16 mouse cellular contexts compared by ENCODE assay signal in genomic region chr10:95695603-95696252, GRCm38 (mm10). TPM values are rescaled to one million over a fixed set of nuclear protein-coding genes. Genes with fewer than 3 reads are reported as not detected.
A peak's percentile ranks its signal among the peaks of the same experiment; 100 is the strongest.
DNase-seq lines count a peak whose midpoint lies in the region; ATAC-seq lines count a peak whose summit lies in the region.
"Had no signal": no experiment of that assay in that cellular context is flagged by ENCODE, and none has a peak within 500 bp of the region (broad histone marks: within the 10 kb centered on the region; RNA-seq: fewer than 3 reads in every experiment).

No protein-coding gene starts in this region.

- WGBS in heart, embryonic 15.5 days, result 76% methylated on average over 18 of the region's 18 CpGs
- 89% methylated on average over 18 of the region's 18 CpGs for WGBS in limb, embryonic 15.5 days
- 78% methylated on average over 18 of the region's 18 CpGs for WGBS in hindbrain, embryonic 12.5 days

- peaks cover 6% of the 10 kb centered on the region; the same call in 1 of the 2 replicates for H3K4me1 ChIP-seq in heart, embryonic 15.5 days (replicated peaks)
- peaks cover 63% of the 10 kb centered on the region for H3K4me1 ChIP-seq in megakaryocyte, embryonic 14.5 days
- H3K4me1 ChIP-seq in limb, embryonic 15.5 days, result peaks cover 5% of the 10 kb centered on the region; the same call in 1 of the 2 replicates
- H3K4me1 ChIP-seq in hindbrain, embryonic 12.5 days, result peaks cover 7% of the 10 kb centered on the region; the same call in 1 of the 2 replicates

- peak overlapping the region; percentile 16 for H3K27ac ChIP-seq in heart, embryonic 15.5 days
- H3K27ac ChIP-seq in limb, embryonic 15.5 days, result peak overlapping the region; percentile 8; the same call in 1 of the 2 replicates
- no peak overlapping the region for H3K27ac ChIP-seq in hindbrain, embryonic 12.5 days
- H3K27ac ChIP-seq: liver, embryonic 14.5 days; midbrain, embryonic 13.5 days had no signal

- H3K36me3 ChIP-seq in heart, embryonic 15.5 days, result no peaks in the 10 kb centered on the region
- no peaks in the 10 kb centered on the region for H3K36me3 ChIP-seq in megakaryocyte, embryonic 14.5 days (replicated peaks; ENCODE audit: low read length)
- no peaks in the 10 kb centered on the region for H3K36me3 ChIP-seq in limb, embryonic 15.5 days
- H3K36me3 ChIP-seq in hindbrain, embryonic 12.5 days, result no peaks in the 10 kb centered on the region
- H3K36me3 ChIP-seq: midbrain, embryonic 13.5 days had no signal

- no peaks in the 10 kb centered on the region for H3K27me3 ChIP-seq in heart, embryonic 15.5 days
- peaks cover 5% of the 10 kb centered on the region for H3K27me3 ChIP-seq in megakaryocyte, embryonic 14.5 days (replicated peaks)
- no peaks in the 10 kb centered on the region for H3K27me3 ChIP-seq in limb, embryonic 15.5 days
- no peaks in the 10 kb centered on the region for H3K27me3 ChIP-seq in hindbrain, embryonic 12.5 days
- H3K27me3 ChIP-seq: midbrain, embryonic 13.5 days had no signal

- peak; percentile 35 for DNase-seq in adrenal gland, postnatal 10 days
- no peak for DNase-seq in adrenal gland, postnatal 4 days (ENCODE audit: low spot score in 2 of 2)
- DNase-seq in heart, postnatal 4 days, result no peak
- DNase-seq: cerebellum, adult 9-10 months; gastrocnemius, postnatal 25 days; right cerebral cortex, adult 18-20 months; thymus, adult 2 months had no signal

- no peaks in the 10 kb centered on the region for H3K9me3 ChIP-seq in heart, embryonic 15.5 days (replicated peaks)
- H3K9me3 ChIP-seq in megakaryocyte, embryonic 14.5 days, result no peaks in the 10 kb centered on the region
- H3K9me3 ChIP-seq in limb, embryonic 15.5 days, result no peaks in the 10 kb centered on the region
- no peaks in the 10 kb centered on the region for H3K9me3 ChIP-seq in hindbrain, embryonic 12.5 days (replicated peaks)
- H3K9me3 ChIP-seq: midbrain, embryonic 13.5 days had no signal

- H3K4me2 ChIP-seq in heart, embryonic 15.5 days, result no peak overlapping the region
- H3K4me2 ChIP-seq in limb, embryonic 15.5 days, result no peak overlapping the region
- H3K4me2 ChIP-seq in hindbrain, embryonic 12.5 days (replicated peaks), result no peak overlapping the region
- H3K4me2 ChIP-seq: midbrain, embryonic 13.5 days had no signal

- no peak overlapping the region for H3K4me3 ChIP-seq in heart, embryonic 15.5 days
- peak overlapping the region; percentile 16 for H3K4me3 ChIP-seq in megakaryocyte, embryonic 14.5 days (replicated peaks)
- H3K4me3 ChIP-seq in limb, embryonic 15.5 days, result no peak overlapping the region
- no peak overlapping the region for H3K4me3 ChIP-seq in hindbrain, embryonic 12.5 days
- H3K4me3 ChIP-seq: midbrain, embryonic 13.5 days had no signal

- H3K9ac ChIP-seq in heart, embryonic 15.5 days, result no peak overlapping the region
- H3K9ac ChIP-seq in limb, embryonic 15.5 days, result no peak overlapping the region
- H3K9ac ChIP-seq in hindbrain, embryonic 12.5 days, result no peak overlapping the region
- H3K9ac ChIP-seq: liver, embryonic 14.5 days; midbrain, embryonic 13.5 days had no signal

- no peak for ATAC-seq in heart, embryonic 15.5 days (replicated peaks; ENCODE audit: insufficient number of reproducible peaks, insufficient read depth, low FRiP score, low read depth)
- ATAC-seq in megakaryocyte, adult 5-6 weeks (ENCODE audit: poor library complexity, severe bottlenecking), result no peak
- ATAC-seq in limb, embryonic 15.5 days (ENCODE audit: insufficient number of reproducible peaks, low FRiP score, low TSS enrichment, low read depth), result no peak
- no peak for ATAC-seq in hindbrain, embryonic 12.5 days (ENCODE audit: low FRiP score)
- ATAC-seq: midbrain, embryonic 13.5 days had no signal

RNA-seq across cellular contexts. Expression of gene Anapc15-ps, which starts 22.5 kb away (rescaled TPM):
- total RNA-seq in adrenal gland, postnatal 10 days (2021), result not detected
- not detected for total RNA-seq in adrenal gland, postnatal 4 days (2021)
- not detected in 2 replicates for polyA plus RNA-seq in heart, embryonic 15.5 days (2015; fragmentation: Nextera tagmentation; extraction: Ambion mirVana)
- not detected for total RNA-seq in heart, postnatal 4 days (2021)
- not detected in 2 replicates for polyA plus RNA-seq in megakaryocyte, embryonic 14.5 days (2012; ENCODE audit: insufficient read depth, low replicate concordance)
- total RNA-seq in megakaryocyte, adult 5-6 weeks (2015), result 0.52 TPM in 1 of 2 replicates, not detected in the other
- total RNA-seq in megakaryocyte, adult 5-6 weeks (2017), result not detected in 2 replicates
- polyA plus RNA-seq in limb, embryonic 15.5 days (2015; fragmentation: Nextera tagmentation; extraction: Ambion mirVana), result not detected in 2 replicates
- polyA plus RNA-seq in hindbrain, embryonic 12.5 days (2016; fragmentation: Nextera tagmentation; extraction: Ambion mirVana), result not detected in 2 replicates
- total RNA-seq: gastrocnemius, postnatal 25 days; layer of hippocampus, postnatal 10 days had no signal
- polyA plus RNA-seq: liver, embryonic 14.5 days; midbrain, embryonic 13.5 days; neural tube, embryonic 14.5 days; thymus, adult 2 months had no signal
